Mouse (Mus musculus): ENCODE results near the gene Tcn2. TPM values are rescaled to one million over a fixed set of nuclear protein-coding genes. Genes with fewer than 3 reads are reported as not detected.
A peak's percentile ranks its signal among the peaks of the same experiment; 100 is the strongest.
"Not testable (repeated sequence)": the region's sequence is repeated elsewhere in the genome, so short reads cannot be mapped to it uniquely, and the experiment has no call there.

The Tcn2 gene
- polyA plus RNA-seq, 1 experiment from 2014 or later, result 40.0 TPM

- H3K9ac ChIP-seq, result no peak overlapping the region
- H3K27me3 ChIP-seq (replicated peaks), result no peaks in the 10 kb centered on the region
- H3K27ac ChIP-seq, result no peak overlapping the region
- no peak overlapping the region for H3K4me3 ChIP-seq (replicated peaks)
- H3K9me3 ChIP-seq, result no peaks in the 10 kb centered on the region
- no peak overlapping the region for H3K4me2 ChIP-seq
- H3K4me1 ChIP-seq, result no peaks in the 10 kb centered on the region
- no peak for ATAC-seq (ENCODE audit: insufficient read depth, low FRiP score, low read depth)
- no peaks in the 10 kb centered on the region; the same call in 1 of the 2 replicates for H3K36me3 ChIP-seq
- 91% methylated on average over 6 of the region's 6 CpGs for WGBS
Observed at GRCm38 (mm10) chr11:3922731-3923130, 9.2 kb downstream of the Tcn2 start.

DNA sequence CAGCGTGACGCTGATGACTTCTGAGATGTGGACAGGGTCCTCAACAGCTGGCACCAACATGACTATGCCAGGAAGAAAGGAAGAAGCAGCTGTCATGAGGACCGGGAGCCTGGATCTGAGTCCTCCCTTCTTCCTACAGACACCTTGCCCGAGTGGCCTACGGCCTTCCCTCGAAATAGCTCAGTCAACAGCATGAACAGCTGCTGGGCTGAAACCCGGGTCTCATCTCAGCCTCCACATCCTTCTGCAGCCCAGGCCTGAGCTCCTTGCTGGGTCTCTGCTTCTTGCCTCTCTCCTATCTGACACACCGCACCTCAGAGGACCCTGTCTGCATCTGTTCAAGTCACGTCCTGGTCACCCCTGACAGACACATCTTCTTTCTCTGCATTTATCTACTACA lies 9.8 kb downstream of the Tcn2 start:
- H3K9ac ChIP-seq, result no peak overlapping the region
- 92% methylated on average over 9 of the region's 9 CpGs for WGBS
- no peak for ATAC-seq (ENCODE audit: insufficient read depth, low FRiP score, low read depth)
- no peaks in the 10 kb centered on the region for H3K27me3 ChIP-seq (replicated peaks)
- H3K36me3 ChIP-seq, result no peaks in the 10 kb centered on the region; the same call in 1 of the 2 replicates
- no peaks in the 10 kb centered on the region for H3K4me1 ChIP-seq
- no peaks in the 10 kb centered on the region for H3K9me3 ChIP-seq
- no peak overlapping the region for H3K4me3 ChIP-seq (replicated peaks)
- no peak overlapping the region for H3K27ac ChIP-seq
- H3K4me2 ChIP-seq, result no peak overlapping the region

DNA sequence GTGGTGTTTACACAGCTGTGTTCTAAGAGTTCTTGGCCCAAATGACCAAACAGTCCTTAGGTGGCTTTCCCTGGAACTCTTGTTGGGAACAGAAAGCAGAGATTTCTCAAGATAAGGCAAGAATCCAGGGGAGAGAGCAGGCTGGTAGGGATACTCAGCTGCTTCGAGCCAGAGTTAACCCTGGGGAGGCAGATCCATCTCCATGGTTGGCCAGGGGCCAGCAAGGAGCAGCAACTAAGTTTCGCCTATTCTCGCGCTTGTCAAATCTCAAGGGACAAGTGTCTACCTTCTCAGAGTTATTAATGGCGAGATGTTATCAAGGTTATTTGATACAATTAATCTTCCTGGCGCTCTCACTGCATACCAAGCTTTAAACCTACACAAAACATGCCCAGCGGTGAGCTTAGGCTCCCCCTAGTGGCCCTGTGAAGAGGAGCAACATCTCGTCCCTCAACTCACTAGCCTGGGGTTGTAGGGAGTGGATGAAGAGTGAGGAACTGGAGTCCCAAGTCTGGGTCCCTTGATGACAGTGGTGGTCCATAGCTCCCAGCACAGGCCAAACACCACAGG lies 10.6 kb downstream of the Tcn2 start:
- WGBS, result 33% methylated on average over 8 of the region's 8 CpGs
- H3K36me3 ChIP-seq, result no peaks in the 10 kb centered on the region; the same call in 1 of the 2 replicates
- no peak overlapping the region for H3K9ac ChIP-seq
- no peak overlapping the region for H3K27ac ChIP-seq
- no peak overlapping the region for H3K4me3 ChIP-seq (replicated peaks)
- H3K27me3 ChIP-seq (replicated peaks), result no peaks in the 10 kb centered on the region
- no peak overlapping the region for H3K4me2 ChIP-seq
- no peaks in the 10 kb centered on the region for H3K4me1 ChIP-seq
- H3K9me3 ChIP-seq, result no peaks in the 10 kb centered on the region
- no peak for ATAC-seq (ENCODE audit: insufficient read depth, low FRiP score, low read depth)

DNA sequence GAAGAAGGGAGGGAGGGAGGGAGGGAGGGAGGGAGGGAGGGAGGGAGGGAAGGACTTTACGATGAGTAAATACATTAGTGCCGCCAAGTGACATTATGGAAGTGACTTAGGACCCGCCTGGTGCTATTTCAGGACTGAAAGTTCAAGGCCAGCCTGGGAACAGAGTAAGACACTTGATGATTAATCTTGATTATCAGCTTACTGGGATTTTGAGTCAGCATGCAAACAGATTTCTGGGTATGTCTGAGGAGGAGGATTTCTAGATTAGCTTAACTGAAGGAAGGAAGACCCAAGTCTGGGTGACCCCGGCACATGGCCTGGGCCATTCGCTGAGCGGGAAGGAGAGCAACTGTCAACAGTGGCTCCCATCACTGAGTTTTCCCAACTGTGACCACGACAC lies 11.5 kb downstream of the Tcn2 start:
- Histone ChIP-seq H3K4me1 (no peaks in the 10 kb centered on the region), H3K9ac (no peak overlapping the region), H3K36me3 (no peaks in the 10 kb centered on the region; the same call in 1 of the 2 replicates), H3K27me3 (replicated peaks) (no peaks in the 10 kb centered on the region; the same call in 1 of the 2 replicates), H3K9me3 (no peaks in the 10 kb centered on the region), H3K4me2 (no peak overlapping the region), H3K27ac (no peak overlapping the region), H3K4me3 (replicated peaks) (no peak overlapping the region)
- WGBS, result 86% methylated on average over 7 of the region's 7 CpGs
- ATAC-seq (ENCODE audit: insufficient read depth, low FRiP score, low read depth), result no peak

DNA sequence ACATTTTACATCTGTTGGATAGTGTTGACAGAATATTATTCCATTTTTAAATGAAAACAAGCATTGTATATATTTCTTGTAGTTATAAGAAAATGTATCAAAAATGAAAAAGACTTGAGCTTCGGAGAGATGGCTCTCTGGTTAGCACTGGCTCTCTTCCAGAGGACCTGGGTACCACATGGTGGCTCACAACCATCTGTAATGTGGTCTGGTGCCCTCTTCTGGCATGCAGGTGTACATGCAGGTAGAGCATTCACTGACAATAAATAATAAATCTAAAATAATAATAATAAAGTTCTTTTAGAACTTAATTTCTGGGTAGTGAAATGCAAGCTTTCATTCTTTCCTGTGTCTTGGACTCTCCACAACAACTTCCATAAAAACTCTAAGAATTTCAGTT lies 13.2 kb downstream of the Tcn2 start:
- Histone ChIP-seq H3K9me3 (no peaks in the 10 kb centered on the region), H3K4me1 (peaks cover 5% of the 10 kb centered on the region), H3K4me2 (no peak overlapping the region), H3K27me3 (replicated peaks) (no peaks in the 10 kb centered on the region; the same call in 1 of the 2 replicates), H3K4me3 (replicated peaks) (no peak overlapping the region), H3K9ac (no peak overlapping the region), H3K36me3 (no peaks in the 10 kb centered on the region), H3K27ac (no peak overlapping the region)
- ATAC-seq (ENCODE audit: insufficient read depth, low FRiP score, low read depth), result no peak
- WGBS, result 64% methylated on average over 1 of the region's 1 CpGs

DNA sequence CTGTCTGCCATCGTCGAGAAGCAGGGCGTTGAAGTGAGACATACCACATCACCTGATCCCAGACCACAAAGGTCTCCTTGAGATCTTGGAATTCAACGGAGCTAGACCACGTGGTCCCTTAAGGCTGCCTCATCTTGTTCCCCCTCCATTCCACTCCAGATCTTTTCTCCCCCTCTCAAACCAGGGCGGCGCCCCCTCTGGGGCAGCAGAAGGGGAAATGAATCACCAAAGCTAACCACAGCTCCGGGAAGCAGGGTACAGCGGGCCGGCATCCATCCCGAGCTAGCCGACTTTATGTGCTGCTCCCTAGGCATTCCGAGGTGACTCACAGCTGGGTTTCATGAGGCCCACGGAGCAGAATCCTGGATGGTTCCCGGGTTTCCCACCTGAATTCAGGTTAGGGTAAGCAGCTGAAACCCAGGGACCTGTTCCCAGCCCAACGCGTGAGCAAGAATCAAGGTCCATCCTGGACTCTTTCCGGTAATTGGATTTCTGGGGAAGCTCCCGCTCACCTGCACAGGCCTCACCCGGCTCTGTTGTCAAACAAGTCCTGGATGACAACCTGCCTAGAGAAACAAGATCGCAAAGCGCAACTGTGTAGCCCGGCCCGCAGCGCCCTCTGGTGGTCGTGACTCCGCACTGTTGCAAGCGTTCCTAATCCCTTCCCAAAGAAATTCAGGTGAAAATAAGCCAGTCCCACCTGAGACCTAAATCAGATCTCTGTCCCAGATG lies 17.7 kb downstream of the Tcn2 start, which contains the start of gene Slc35e4:
Gene Slc35e4 (minus strand): TSS at position 556 of the 732 bp plus-strand sequence.
- ATAC-seq (ENCODE audit: insufficient read depth, low FRiP score, low read depth), result peak; percentile 63
- peak within 1 kb of the TSS; percentile 83 for H3K4me2 ChIP-seq
- peaks cover 7% of the 10 kb centered on the region; the same call in 1 of the 2 replicates for H3K27me3 ChIP-seq (replicated peaks)
- no peaks in the 10 kb centered on the region for H3K9me3 ChIP-seq
- WGBS, result 0% methylated on average over 28 of the region's 28 CpGs
- peak within 1 kb of the TSS; percentile 78 for H3K27ac ChIP-seq
- peaks cover 34% of the 10 kb centered on the region for H3K4me1 ChIP-seq
- no peaks in the 10 kb centered on the region for H3K36me3 ChIP-seq
- H3K9ac ChIP-seq, result peak within 1 kb of the TSS; percentile 22; the same call in 1 of the 2 replicates
- peak within 1 kb of the TSS; percentile 58 for H3K4me3 ChIP-seq (replicated peaks)

DNA sequence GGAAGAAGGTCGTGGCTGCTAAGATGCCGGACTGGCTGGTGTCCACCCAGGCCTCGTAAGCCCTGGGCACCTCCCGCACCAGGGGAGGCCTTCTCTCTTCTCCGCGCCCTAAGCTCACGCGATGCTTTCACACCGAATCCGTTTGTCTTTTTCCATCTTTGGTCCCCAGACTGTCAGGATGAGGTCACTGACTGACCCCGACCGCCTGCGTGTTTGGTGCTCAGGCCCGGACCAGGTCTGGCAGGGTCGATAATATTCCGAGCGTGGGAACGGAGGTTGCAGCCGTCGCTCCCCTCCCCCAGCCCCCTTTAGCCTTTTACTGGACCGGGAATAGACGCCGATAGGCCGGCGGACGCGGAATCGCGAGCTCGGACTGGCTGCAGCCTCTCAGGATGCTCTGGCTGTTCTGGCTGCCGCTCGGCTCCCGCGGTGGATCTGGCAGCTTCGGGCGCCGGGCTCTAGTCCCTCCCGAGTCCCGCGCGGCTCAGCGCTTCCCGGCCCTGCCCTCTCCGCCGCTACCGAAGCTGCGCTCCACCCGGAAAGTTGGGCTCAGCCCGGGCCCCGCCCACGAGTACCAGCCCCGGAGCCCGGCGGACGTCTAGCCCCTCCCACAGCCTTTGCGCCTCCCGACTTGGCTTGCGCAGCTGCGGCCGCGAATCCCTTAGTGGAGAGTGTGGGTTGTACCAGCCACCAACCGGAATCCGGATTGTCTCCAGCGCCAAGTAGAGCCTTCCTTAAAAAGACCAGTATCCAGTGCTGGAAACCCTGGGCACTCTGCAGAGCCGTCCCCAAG lies 18.4 kb downstream of the Tcn2 start:
- H3K27ac ChIP-seq, result peak overlapping the region; percentile 78
- WGBS, result under 1% methylated on average over 65 of the region's 65 CpGs
- H3K4me2 ChIP-seq, result peak overlapping the region; percentile 83
- peak; percentile 81 for ATAC-seq (ENCODE audit: insufficient read depth, low FRiP score, low read depth)
- H3K4me3 ChIP-seq (replicated peaks), result peak overlapping the region; percentile 58
- H3K9ac ChIP-seq, result peak overlapping the region; percentile 22; the same call in 1 of the 2 replicates
- peaks cover 34% of the 10 kb centered on the region for H3K4me1 ChIP-seq
- H3K27me3 ChIP-seq (replicated peaks), result peaks cover 7% of the 10 kb centered on the region; the same call in 1 of the 2 replicates
- no peaks in the 10 kb centered on the region for H3K9me3 ChIP-seq
- H3K36me3 ChIP-seq, result no peaks in the 10 kb centered on the region

GRCm38 (mm10) chr11:3912875-3913271 lies 19.1 kb downstream of the Tcn2 start:
- H3K27me3 ChIP-seq (replicated peaks), result peaks cover 7% of the 10 kb centered on the region; the same call in 1 of the 2 replicates
- 6% methylated on average over 15 of the region's 16 CpGs for WGBS
- no peak overlapping the region for H3K9ac ChIP-seq
- H3K4me1 ChIP-seq, result peaks cover 34% of the 10 kb centered on the region
- ATAC-seq (ENCODE audit: insufficient read depth, low FRiP score, low read depth), result 0 out of 2 replicates have a peak, but pooled peaks have one; percentile 1
- H3K4me2 ChIP-seq, result peak overlapping the region; percentile 83
- H3K4me3 ChIP-seq (replicated peaks), result peak overlapping the region; percentile 58
- H3K9me3 ChIP-seq, result no peaks in the 10 kb centered on the region
- H3K36me3 ChIP-seq, result no peaks in the 10 kb centered on the region
- H3K27ac ChIP-seq, result no peak overlapping the region

DNA sequence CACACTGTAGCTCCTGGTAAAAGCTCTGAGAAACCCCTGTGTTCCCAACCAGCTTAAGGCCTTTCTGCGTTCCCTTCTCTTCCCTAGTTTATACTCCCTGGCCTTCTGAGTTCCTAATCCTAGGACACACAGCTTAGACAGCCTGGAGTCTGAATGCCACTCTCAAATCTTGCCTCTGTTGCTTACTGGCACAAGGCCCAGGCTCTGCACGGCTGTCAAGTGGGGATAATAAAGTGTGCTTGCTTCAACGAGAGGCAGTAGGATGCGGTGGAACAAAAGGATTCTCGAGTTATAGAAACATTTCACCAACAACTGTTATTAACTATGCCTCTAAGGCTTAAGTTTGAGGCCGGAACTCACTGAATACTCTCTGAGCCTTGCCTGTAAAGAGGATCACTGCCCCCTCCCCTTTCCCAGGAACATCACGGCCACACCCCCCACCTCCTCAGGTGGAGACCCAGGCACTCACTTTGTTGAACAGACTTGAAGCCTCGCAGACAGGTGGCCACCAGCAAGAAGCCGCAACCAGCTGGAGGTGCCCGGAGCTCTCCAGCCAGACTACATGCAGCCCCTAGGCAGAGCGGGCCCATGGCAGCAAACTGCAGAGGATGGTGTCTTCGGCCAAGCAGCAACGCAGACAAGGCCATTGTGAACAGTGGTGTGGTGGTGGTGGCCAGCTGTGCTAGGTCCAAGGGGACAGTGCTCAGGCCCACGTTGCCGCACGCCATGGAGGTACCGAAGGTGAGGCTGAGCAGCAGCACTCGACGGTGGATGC lies 19.7 kb downstream of the Tcn2 start:
- peak overlapping the region; percentile 58 for H3K4me3 ChIP-seq (replicated peaks)
- H3K9me3 ChIP-seq, result no peaks in the 10 kb centered on the region
- peak overlapping the region; percentile 83 for H3K4me2 ChIP-seq
- ATAC-seq (ENCODE audit: insufficient read depth, low FRiP score, low read depth), result no peak
- H3K27me3 ChIP-seq (replicated peaks), result peaks cover 7% of the 10 kb centered on the region; the same call in 1 of the 2 replicates
- WGBS, result 23% methylated on average over 19 of the region's 19 CpGs
- H3K4me1 ChIP-seq, result peaks cover 34% of the 10 kb centered on the region
- no peak overlapping the region for H3K9ac ChIP-seq
- H3K36me3 ChIP-seq, result no peaks in the 10 kb centered on the region
- no peak overlapping the region for H3K27ac ChIP-seq

DNA sequence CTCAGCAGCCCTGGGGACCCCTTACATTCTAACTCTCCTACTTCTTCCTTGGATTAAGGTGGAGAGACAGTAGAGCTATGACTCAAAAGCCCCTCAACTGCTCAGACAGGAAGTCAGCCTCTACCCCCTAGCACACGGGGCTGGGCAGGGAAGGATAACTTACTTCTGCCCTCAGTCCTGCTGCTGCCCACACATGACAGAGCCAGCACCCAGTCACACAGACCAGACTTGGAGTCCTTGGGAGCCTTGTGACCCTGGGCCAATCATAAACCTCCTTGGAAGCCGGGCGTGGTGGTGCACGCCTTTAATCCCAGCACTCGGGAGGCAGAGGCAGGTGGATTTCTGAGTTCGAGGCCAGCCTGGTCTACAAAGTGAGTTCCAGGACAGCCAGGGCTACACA lies 20.5 kb downstream of the Tcn2 start:
- not testable (repeated sequence) for H3K27ac ChIP-seq; H3K4me3 ChIP-seq (replicated peaks); H3K27me3 ChIP-seq (replicated peaks); H3K4me2 ChIP-seq; ATAC-seq (ENCODE audit: insufficient read depth, low FRiP score, low read depth); H3K9me3 ChIP-seq; H3K36me3 ChIP-seq; H3K9ac ChIP-seq
- peaks cover 34% of the 10 kb centered on the region for H3K4me1 ChIP-seq
- 85% methylated on average over 6 of the region's 6 CpGs for WGBS
